Mouse (Mus musculus): ENCODE measurements around the gene Rbm15b. TPM values are rescaled to one million over a fixed set of nuclear protein-coding genes. Genes with fewer than 3 reads are reported as not detected.
A peak's percentile ranks its signal among the peaks of the same experiment; 100 is the strongest.

The Rbm15b gene
- polyA plus RNA-seq, 1 experiment from 2014 or later, result 12.3 TPM

DNA sequence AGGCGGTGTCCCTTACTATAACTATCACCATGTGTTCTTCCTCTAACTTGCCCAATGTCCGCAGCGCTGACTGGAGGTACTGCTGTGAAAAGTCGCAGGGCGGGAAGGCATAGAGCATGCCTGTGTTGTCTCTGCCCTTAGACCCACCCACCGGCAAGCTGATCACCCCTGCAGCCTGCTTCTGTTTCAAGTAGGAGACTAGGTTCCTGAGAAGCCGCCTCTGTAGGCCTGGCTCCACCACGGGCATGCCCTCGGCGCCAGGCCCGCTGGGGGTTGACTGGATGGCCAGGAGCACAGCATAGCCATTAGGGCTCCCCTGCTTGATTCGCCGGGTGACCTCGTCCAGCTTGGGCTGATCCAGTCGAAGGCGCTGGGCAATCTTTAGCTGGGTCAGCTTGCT is 2.9 kb downstream of the Rbm15b start:
- Histone ChIP-seq H3K9ac (no peak overlapping the region), H3K36me3 (peaks cover 48% of the 10 kb centered on the region), H3K27me3 (no peaks in the 10 kb centered on the region), H3K4me2 (replicated peaks) (peak overlapping the region; percentile 97), H3K27ac (replicated peaks) (0 out of 2 replicates have a peak overlapping the region, but pooled peaks have one; percentile 3), H3K4me1 (peaks cover 60% of the 10 kb centered on the region), H3K4me3 (replicated peaks) (peak overlapping the region; percentile 89), H3K9me3 (replicated peaks) (no peaks in the 10 kb centered on the region)
- WGBS, result 25% methylated on average over 16 of the region's 16 CpGs
- ATAC-seq (ENCODE audit: insufficient number of reproducible peaks, low FRiP score, low TSS enrichment, low read depth), result no peak

DNA sequence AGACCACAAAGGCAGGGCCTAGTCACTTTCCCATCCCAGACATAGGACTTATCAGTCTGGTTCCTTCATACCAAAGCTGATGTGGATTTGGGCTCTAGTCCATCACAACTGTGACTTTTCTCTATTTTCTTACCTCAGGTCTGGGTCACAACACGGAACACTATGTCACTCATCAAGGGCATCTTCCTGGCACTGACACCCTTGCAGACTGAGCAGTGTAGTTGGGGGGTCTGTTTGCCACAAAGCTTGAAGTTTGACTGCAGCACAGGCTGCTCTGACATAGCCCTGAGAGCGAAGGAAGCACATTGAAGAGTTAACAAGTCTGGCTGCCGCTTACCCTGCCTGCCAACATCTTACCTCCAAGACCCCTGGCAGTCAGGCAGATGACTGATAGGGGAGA is 4.1 kb downstream of the Rbm15b start:
- Histone ChIP-seq H3K4me1 (peaks cover 50% of the 10 kb centered on the region), H3K36me3 (peaks cover 46% of the 10 kb centered on the region), H3K9ac (no peak overlapping the region), H3K27ac (replicated peaks) (no peak overlapping the region), H3K4me2 (replicated peaks) (peak overlapping the region; percentile 22), H3K4me3 (replicated peaks) (peak overlapping the region; percentile 13), H3K27me3 (no peaks in the 10 kb centered on the region), H3K9me3 (replicated peaks) (no peaks in the 10 kb centered on the region)
- no peak for ATAC-seq (ENCODE audit: insufficient number of reproducible peaks, low FRiP score, low TSS enrichment, low read depth)
- 74% methylated on average over 3 of the region's 3 CpGs for WGBS

DNA sequence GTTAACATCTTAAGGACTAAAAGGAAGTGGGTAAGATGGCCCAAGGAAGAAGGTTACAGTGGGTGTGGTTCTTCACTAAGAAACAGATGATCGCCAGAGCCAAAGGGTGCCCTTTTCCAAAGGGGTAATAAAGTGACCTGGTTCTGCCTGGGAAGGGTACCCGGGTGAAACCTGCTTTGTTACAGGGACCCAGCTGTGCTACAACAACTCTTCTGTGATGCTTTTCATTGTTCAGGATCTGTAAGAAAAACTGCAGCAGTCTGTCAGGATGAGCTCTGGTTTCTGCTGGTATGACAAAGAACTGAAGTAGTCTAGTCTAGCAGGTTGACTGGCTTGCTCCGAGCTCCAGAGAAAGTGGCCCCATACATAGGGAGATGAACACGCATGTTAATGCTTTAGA is 5.1 kb downstream of the Rbm15b start:
- Histone ChIP-seq H3K4me1 (peaks cover 42% of the 10 kb centered on the region), H3K36me3 (peaks cover 50% of the 10 kb centered on the region), H3K27me3 (no peaks in the 10 kb centered on the region), H3K9me3 (replicated peaks) (no peaks in the 10 kb centered on the region), H3K27ac (replicated peaks) (peak overlapping the region; percentile 17; the same call in 1 of the 2 replicates), H3K4me3 (replicated peaks) (no peak overlapping the region), H3K9ac (no peak overlapping the region), H3K4me2 (replicated peaks) (no peak overlapping the region)
- no peak for ATAC-seq (ENCODE audit: insufficient number of reproducible peaks, low FRiP score, low TSS enrichment, low read depth)
- 71% methylated on average over 4 of the region's 4 CpGs for WGBS

DNA sequence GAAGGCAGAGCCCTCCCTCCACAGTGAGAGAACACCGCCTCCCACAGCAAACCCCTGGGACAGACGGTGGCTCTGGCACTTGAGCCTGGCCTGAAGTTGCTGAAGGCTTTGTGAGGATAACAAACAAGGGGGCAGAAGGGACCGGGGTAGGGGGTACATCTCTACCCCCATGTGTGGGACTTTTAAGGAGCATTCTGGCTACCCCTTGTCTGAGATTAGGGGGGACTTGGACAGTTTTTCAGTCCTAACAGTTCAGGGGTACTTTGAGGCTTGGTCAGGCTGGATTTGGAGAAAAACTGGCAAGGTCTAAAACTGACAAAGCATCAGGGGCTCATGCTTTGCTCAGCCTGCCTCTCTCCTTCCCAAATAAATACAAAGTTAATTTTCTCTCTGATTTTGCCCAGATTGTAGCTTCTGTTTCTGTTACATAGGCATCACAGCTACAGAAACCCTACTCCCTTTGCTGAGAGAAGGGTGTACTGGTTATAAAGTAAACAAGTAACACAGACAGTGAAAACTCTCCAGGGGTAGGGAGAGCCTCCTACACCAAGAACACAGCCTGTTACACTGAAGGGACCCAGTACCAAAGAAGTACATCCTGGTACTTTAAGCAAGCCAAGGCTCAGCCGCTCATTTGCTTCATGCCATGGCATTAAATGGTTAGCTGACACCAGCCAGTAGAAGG is 6.0 kb downstream of the Rbm15b start:
- 56% methylated on average over 4 of the region's 4 CpGs for WGBS
- no peak for ATAC-seq (ENCODE audit: insufficient number of reproducible peaks, low FRiP score, low TSS enrichment, low read depth)

DNA sequence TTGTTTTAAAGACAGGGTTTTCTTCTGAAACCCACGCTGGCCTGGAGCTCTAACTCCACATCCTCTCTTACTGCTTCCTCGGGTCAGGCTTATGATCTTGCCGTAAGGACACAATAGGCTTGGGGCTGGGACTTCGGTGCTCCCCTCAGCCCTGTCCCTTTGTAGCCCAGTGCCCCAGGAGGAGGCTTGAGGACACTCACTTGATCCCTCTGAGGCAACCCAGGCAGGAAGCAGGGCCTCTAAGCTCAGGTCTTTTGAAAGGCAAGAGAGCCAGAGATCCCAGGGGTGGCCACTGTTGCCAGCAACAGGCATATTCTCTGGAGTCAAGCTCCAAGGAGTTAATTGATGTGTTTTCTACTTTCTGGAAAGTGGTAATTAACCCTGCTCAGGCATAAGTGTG is 7.8 kb downstream of the Rbm15b start:
- Histone ChIP-seq H3K36me3 (peaks cover 74% of the 10 kb centered on the region), H3K9me3 (replicated peaks) (no peaks in the 10 kb centered on the region), H3K9ac (no peak overlapping the region), H3K27me3 (no peaks in the 10 kb centered on the region), H3K4me3 (replicated peaks) (no peak overlapping the region), H3K4me1 (peaks cover 26% of the 10 kb centered on the region), H3K27ac (replicated peaks) (peak overlapping the region; percentile 36; the same call in 1 of the 2 replicates), H3K4me2 (replicated peaks) (no peak overlapping the region)
- WGBS, result 73% methylated on average over 4 of the region's 4 CpGs
- ATAC-seq (ENCODE audit: insufficient number of reproducible peaks, low FRiP score, low TSS enrichment, low read depth), result 0 out of 2 replicates have a peak, but pooled peaks have one; percentile 55

More for the DNA sequence above, 6.0 kb downstream of the Rbm15b start:
- H3K36me3 ChIP-seq, result peaks cover 59% of the 10 kb centered on the region
- peak overlapping the region; percentile 17; the same call in 1 of the 2 replicates for H3K27ac ChIP-seq (replicated peaks)
- H3K9ac ChIP-seq, result no peak overlapping the region
- H3K4me3 ChIP-seq (replicated peaks), result no peak overlapping the region
- H3K4me1 ChIP-seq, result peaks cover 42% of the 10 kb centered on the region
- no peaks in the 10 kb centered on the region for H3K27me3 ChIP-seq
- no peak overlapping the region for H3K4me2 ChIP-seq (replicated peaks)
- no peaks in the 10 kb centered on the region for H3K9me3 ChIP-seq (replicated peaks)

DNA sequence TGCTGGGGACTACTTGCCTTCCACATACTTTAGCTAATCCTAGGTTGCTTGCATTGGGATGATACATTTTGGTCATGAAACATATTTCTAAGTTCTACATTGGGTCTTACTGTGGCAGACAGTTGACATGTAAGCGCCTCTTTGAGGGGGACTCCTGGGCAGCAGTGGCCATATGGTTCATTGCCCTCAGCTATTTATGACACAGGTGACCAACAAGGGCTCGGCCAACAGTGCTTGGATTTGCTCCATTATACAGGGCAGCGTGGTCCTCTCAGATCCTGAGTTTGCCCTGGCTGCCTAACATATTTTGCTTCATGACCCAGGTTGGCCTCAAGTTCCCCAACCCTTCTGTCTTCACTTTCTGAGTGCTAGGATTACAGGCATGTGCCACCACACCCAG is 10.6 kb downstream of the Rbm15b start:
- Histone ChIP-seq H3K4me1 (peaks cover 4% of the 10 kb centered on the region; the same call in 1 of the 2 replicates), H3K27me3 (no peaks in the 10 kb centered on the region), H3K27ac (replicated peaks) (no peak overlapping the region), H3K4me2 (replicated peaks) (no peak overlapping the region), H3K9me3 (replicated peaks) (no peaks in the 10 kb centered on the region), H3K36me3 (peaks cover 64% of the 10 kb centered on the region), H3K4me3 (replicated peaks) (no peak overlapping the region), H3K9ac (no peak overlapping the region)
- 96% methylated on average over 3 of the region's 3 CpGs for WGBS
- no peak for ATAC-seq (ENCODE audit: insufficient number of reproducible peaks, low FRiP score, low TSS enrichment, low read depth)

DNA sequence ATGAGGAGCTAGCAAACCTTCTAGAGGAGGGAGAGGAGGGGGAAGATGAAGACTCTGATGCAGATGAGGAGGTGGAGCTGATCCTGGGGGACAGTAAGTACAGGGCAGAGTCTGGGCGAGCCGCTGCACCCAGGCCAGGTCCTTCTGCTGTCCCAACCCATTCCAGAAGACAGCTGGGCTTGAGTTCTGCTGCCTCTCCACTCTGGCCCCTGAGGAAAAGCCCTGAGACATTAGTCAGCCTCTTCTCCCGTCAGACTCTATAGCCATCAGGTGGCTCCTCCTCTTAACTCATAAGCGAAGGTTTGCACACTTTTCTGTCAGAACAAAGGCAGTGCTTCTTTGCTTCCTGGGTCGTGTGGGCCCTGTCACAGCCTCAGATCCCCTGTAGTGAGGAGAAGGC is 13.0 kb downstream of the Rbm15b start:
- H3K4me2 ChIP-seq (replicated peaks), result no peak overlapping the region
- no peaks in the 10 kb centered on the region for H3K4me1 ChIP-seq
- H3K27ac ChIP-seq (replicated peaks), result no peak overlapping the region
- no peak for ATAC-seq (ENCODE audit: insufficient number of reproducible peaks, low FRiP score, low TSS enrichment, low read depth)
- H3K9ac ChIP-seq, result no peak overlapping the region
- peaks cover 57% of the 10 kb centered on the region for H3K36me3 ChIP-seq
- no peaks in the 10 kb centered on the region for H3K9me3 ChIP-seq (replicated peaks)
- no peaks in the 10 kb centered on the region for H3K27me3 ChIP-seq
- no peak overlapping the region for H3K4me3 ChIP-seq (replicated peaks)
- 76% methylated on average over 5 of the region's 5 CpGs for WGBS

DNA sequence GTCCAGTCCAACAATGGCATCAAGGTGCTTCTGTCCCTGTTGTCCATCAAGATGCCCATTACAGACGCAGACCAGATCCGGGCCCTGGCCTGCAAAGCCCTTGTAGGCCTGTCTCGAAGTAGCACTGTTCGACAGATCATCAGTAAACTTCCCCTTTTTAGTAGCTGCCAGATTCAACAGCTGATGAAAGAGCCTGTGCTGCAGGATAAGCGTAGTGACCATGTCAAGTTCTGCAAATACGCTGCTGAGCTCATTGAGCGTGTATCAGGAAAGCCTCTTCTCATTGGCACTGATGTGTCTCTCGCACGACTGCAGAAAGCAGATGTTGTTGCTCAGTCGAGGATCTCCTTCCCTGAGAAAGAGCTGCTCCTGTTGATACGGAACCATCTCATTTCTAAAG is 29.2 kb downstream of the Rbm15b start:
- no peak overlapping the region for H3K4me3 ChIP-seq (replicated peaks)
- ATAC-seq (ENCODE audit: insufficient number of reproducible peaks, low FRiP score, low TSS enrichment, low read depth), result no peak
- 88% methylated on average over 11 of the region's 11 CpGs for WGBS
- no peaks in the 10 kb centered on the region for H3K9me3 ChIP-seq (replicated peaks)
- no peaks in the 10 kb centered on the region for H3K4me1 ChIP-seq
- peaks cover 71% of the 10 kb centered on the region for H3K36me3 ChIP-seq
- H3K4me2 ChIP-seq (replicated peaks), result no peak overlapping the region
- H3K27ac ChIP-seq (replicated peaks), result no peak overlapping the region
- no peak overlapping the region for H3K9ac ChIP-seq
- H3K27me3 ChIP-seq, result no peaks in the 10 kb centered on the region

DNA sequence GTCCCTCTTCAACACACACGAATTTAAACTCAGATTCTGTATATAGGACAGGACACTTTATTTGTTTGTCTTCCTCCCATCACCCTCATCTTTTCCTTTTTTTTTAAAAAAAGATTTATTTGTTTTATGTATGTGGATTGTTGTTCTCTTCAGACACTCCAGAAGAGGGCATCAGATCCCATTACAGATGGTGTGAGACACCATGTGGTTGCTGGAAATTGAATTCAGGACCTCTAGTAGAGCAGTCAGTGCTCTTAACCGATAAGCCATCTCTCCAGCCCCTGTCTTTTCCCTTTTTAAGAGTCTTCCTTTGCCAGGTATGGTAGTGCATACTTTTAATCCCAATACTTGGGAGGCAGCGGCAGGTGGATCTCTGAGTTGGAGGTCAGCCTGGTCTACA is 30.6 kb downstream of the Rbm15b start:
- H3K36me3 ChIP-seq, result peaks cover 72% of the 10 kb centered on the region
- H3K4me1 ChIP-seq, result no peaks in the 10 kb centered on the region
- no peak overlapping the region for H3K4me3 ChIP-seq (replicated peaks)
- no peaks in the 10 kb centered on the region for H3K27me3 ChIP-seq
- no peak overlapping the region for H3K9ac ChIP-seq
- no peak overlapping the region for H3K27ac ChIP-seq (replicated peaks)
- WGBS, result 80% methylated on average over 3 of the region's 3 CpGs
- no peaks in the 10 kb centered on the region for H3K9me3 ChIP-seq (replicated peaks)
- H3K4me2 ChIP-seq (replicated peaks), result no peak overlapping the region
- no peak for ATAC-seq (ENCODE audit: insufficient number of reproducible peaks, low FRiP score, low TSS enrichment, low read depth)

DNA sequence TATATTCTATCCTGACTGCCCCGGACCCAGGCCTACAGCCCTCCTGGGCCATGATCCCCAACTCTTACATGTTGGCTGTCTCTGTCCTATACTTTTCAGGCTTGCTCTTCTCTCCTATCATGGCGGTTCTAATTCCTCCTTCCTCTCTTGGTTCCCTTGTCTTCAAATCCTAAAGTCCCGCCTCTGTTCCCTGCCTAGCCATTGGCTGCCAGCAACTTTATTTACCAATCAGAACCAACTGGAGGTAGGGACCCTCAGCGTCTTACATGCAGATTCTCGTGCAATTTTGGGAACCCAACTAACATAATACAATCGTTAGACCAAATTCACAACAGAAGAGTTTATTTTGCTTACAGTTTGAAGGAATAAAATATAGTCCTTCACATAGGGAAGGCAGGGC is 44.4 kb downstream of the Rbm15b start:
- H3K4me2 ChIP-seq (replicated peaks), result no peak overlapping the region
- no peak overlapping the region for H3K9ac ChIP-seq
- peaks cover 66% of the 10 kb centered on the region for H3K36me3 ChIP-seq
- no peak for ATAC-seq (ENCODE audit: insufficient number of reproducible peaks, low FRiP score, low TSS enrichment, low read depth)
- no peaks in the 10 kb centered on the region for H3K4me1 ChIP-seq
- H3K4me3 ChIP-seq (replicated peaks), result no peak overlapping the region
- no peaks in the 10 kb centered on the region for H3K27me3 ChIP-seq
- H3K9me3 ChIP-seq (replicated peaks), result no peaks in the 10 kb centered on the region
- no peak overlapping the region for H3K27ac ChIP-seq (replicated peaks)
- 90% methylated on average over 6 of the region's 6 CpGs for WGBS

DNA sequence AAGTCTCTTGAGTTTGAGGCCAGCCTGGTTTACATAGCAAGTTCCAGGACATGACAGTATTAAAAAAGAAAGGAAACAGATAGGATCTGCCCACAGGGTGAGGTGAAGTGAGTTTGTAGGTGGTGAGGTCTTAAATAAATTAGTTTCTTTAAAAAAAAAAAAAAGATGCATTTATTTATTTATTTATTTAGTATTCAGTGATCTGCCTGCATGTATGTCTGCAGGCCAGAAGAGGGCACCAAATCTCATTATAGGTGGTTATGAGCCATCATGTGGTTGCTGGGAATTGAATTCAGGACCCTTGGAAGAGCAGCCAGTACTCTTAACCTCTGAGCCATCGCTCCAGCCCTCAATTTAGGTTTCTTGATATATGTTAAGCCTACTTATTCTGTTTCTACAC is 46.7 kb downstream of the Rbm15b start:
- Histone ChIP-seq H3K9me3 (replicated peaks) (no peaks in the 10 kb centered on the region), H3K4me2 (replicated peaks) (no peak overlapping the region), H3K4me3 (replicated peaks) (no peak overlapping the region), H3K36me3 (peaks cover 65% of the 10 kb centered on the region), H3K27ac (replicated peaks) (no peak overlapping the region), H3K27me3 (no peaks in the 10 kb centered on the region), H3K9ac (no peak overlapping the region), H3K4me1 (no peaks in the 10 kb centered on the region)
- WGBS, result 95% methylated on average over 1 of the region's 1 CpGs
- ATAC-seq (ENCODE audit: insufficient number of reproducible peaks, low FRiP score, low TSS enrichment, low read depth), result no peak
